Mouse (Mus musculus) liver, adult 2 months (tissue): ENCODE measurements around the gene Tac1. TPM values are rescaled to one million over a fixed set of nuclear protein-coding genes. Genes with fewer than 3 reads are reported as not detected.

ENCODE experiments used
- polyA plus RNA-seq: library from polyadenylated mRNA; depleted of rRNA; stranded (reverse); fragments of >200 nt; gene quantifications from 2 replicates; pipeline ENCODE4 v1.2.3, GENCODE M21; 2012; rRNA removed
- total RNA-seq: library from RNA; depleted of rRNA; stranded (reverse); fragments of >200 nt; gene quantifications from 2 replicates; pipeline ENCODE4 v1.2.3, GENCODE M21; 2014; rRNA removed

The Tac1 gene
- total and polyA plus RNA-seq, 2 experiments: not detected

Other genes starting within 250 kb of the Tac1 start
- gene Asns, start 138.4 kb downstream of the Tac1 start, total RNA-seq: 1.0 and 4.7 TPM in 2 replicates
- gene Asns, start 138.4 kb downstream of the Tac1 start, polyA plus RNA-seq: 1.5 and 2.3 TPM in 2 replicates